Mouse (Mus musculus) midbrain, postnatal 0 days (tissue): ENCODE measurements around the gene Sulf2. TPM values are rescaled to one million over a fixed set of nuclear protein-coding genes. Genes with fewer than 3 reads are reported as not detected.

Experiments
- ATAC-seq: fragments of 200-750 bp; cut with Nextera tagmentation; 2 replicates; pipeline ENCODE4 v1.8.0; 2017; ENCODE audit warnings: moderate number of reproducible peaks, mild to moderate bottlenecking, moderate TSS enrichment, moderate library complexity; ENCODE audit not compliant: low FRiP score
- DNase-seq: peaks from one replicate; pipeline ENCODE4 v3.0.0-alpha.2; 2015; ENCODE audit warnings: low spot score
- H3K27ac ChIP-seq: fragments of 300-500 bp; sonication (generic); 2 replicates; pipeline ENCODE4 v1.5.1; 2014; ENCODE audit warnings: low read depth, mild to moderate bottlenecking, low read length, mixed read lengths
- H3K27me3 ChIP-seq: fragments of 300-500 bp; sonication (generic); 2 replicates; pipeline ENCODE4 v1.6.1; 2014; ENCODE audit warnings: low read length, control low read depth, mixed read lengths; ENCODE audit not compliant: insufficient read depth
- H3K36me3 ChIP-seq: fragments of 300-500 bp; sonication (generic); 2 replicates; pipeline ENCODE4 v1.6.1; 2014; ENCODE audit warnings: low read length, control low read depth, mixed read lengths; ENCODE audit not compliant: insufficient read depth
- H3K4me1 ChIP-seq: fragments of 300-500 bp; sonication (generic); 2 replicates; pipeline ENCODE4 v1.6.1; 2014; ENCODE audit warnings: mild to moderate bottlenecking, control low read depth, antibody characterized with exemption, low read length, mixed read lengths; ENCODE audit not compliant: insufficient read depth
- H3K4me2 ChIP-seq: fragments of 300-500 bp; sonication (generic); 2 replicates; pipeline ENCODE4 v1.6.1; 2014; ENCODE audit warnings: low read depth, mild to moderate bottlenecking, low read length, mixed read lengths; ENCODE audit not compliant: poor library complexity, severe bottlenecking
- H3K4me3 ChIP-seq: fragments of 300-500 bp; sonication (generic); 2 replicates; pipeline ENCODE4 v1.5.1; 2014; ENCODE audit warnings: low read depth, mild to moderate bottlenecking, low read length, moderate library complexity
- H3K9ac ChIP-seq: fragments of 300-500 bp; sonication (generic); replicated peaks from 2 replicates; pipeline ENCODE4 v1.6.1; 2014; ENCODE audit warnings: mild to moderate bottlenecking, low read length, moderate library complexity, mixed read lengths; ENCODE audit not compliant: poor library complexity, severe bottlenecking
- H3K9me3 ChIP-seq: fragments of 300-500 bp; sonication (generic); 2 replicates; pipeline ENCODE4 v1.6.1; 2016; ENCODE audit warnings: low read length, control low read depth
- CTCF ChIP-seq: IDR thresholded peaks from 2 replicates; pipeline ENCODE4 v1.5.1; 2016; ENCODE audit warnings: antibody characterized with exemption, mild to moderate bottlenecking
- WGBS: fragments of 180-500 bp; shearing (Covaris S2); extraction: QIAGEN DNeasy Blood & Tissue Kit; methylation state at CpG from one replicate; pipeline ENCODE4 v1.1.7; 2014; 5-methylcytosine and 5-hydroxymethylcytosine counted together
- polyA plus RNA-seq: library from polyadenylated mRNA; unstranded; fragments of >200 nt; fragmentation: Nextera tagmentation; extraction: Ambion mirVana; gene quantifications from 2 replicates; pipeline ENCODE4 v1.2.1, GENCODE M21; 2015
- total RNA-seq: library from RNA; depleted of rRNA; stranded (reverse); fragments of >200 nt; gene quantifications from 2 replicates; pipeline ENCODE4 v1.2.3, GENCODE M21; 2014

Gene Sulf2
- total and polyA plus RNA-seq, 2 experiments from 2014 or later, result 99.6 to 127 TPM

- Histone ChIP-seq H3K27me3 (no peaks in the 10 kb centered on the region), H3K4me2 (no peak overlapping the region), H3K9ac (no peak overlapping the region), H3K27ac (no peak overlapping the region), H3K36me3 (no peaks in the 10 kb centered on the region), H3K4me1 (peaks cover 13% of the 10 kb centered on the region), H3K9me3 (no peaks in the 10 kb centered on the region), H3K4me3 (no peak overlapping the region)
- no peak for TF ChIP-seq CTCF
- WGBS, result 40% methylated on average over 5 of the region's 5 CpGs
- DNase-seq (no peak), ATAC-seq (no peak)
Measured at GRCm38 (mm10) chr2:166180136-166180649, 24.7 kb upstream of the Sulf2 start.

GRCm38 (mm10) chr2:166179457-166180101 lies 24.1 kb upstream of the Sulf2 start:
- H3K27me3 ChIP-seq, result no peaks in the 10 kb centered on the region
- TF ChIP-seq CTCF, result no peak
- no peak overlapping the region for H3K9ac ChIP-seq

DNA sequence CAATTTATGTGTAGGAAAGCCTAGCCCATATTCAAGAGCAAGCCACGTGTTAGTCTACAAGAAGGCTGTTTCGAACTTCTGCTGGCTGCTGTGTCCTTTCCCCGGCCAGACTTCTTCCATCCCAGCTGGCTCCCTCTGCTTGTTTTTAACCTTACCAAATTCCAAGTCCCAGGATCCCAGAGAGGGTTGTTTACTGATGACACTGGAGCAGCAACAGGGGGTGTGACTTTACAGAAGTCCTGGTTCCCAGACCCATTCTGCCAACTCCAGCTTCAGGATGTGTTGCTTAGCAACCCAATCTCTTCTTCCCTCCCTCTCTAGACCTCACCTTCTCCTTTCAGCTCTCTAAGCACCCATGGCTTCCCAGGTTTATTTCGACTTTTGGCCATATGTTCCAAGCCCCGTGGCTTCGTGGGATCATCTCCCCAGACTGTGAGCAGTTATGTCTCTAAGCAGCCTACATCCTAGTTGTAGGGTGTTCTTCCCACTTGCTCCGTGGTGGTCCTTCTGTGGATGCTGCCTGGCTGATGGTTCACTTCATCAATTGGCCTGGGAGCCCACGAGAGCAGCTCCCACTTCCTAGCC lies 20.2 kb upstream of the Sulf2 start:
- H3K9ac ChIP-seq, result no peak overlapping the region
- WGBS, result 55% methylated on average over 8 of the region's 8 CpGs
- H3K9me3 ChIP-seq, result no peaks in the 10 kb centered on the region
- H3K27ac ChIP-seq, result 0 out of 2 replicates have a peak overlapping the region, but pooled peaks have one; percentile 32
- no peak overlapping the region for H3K4me3 ChIP-seq
- DNase-seq (no peak), ATAC-seq (no peak)
- H3K4me2 ChIP-seq, result no peak overlapping the region
- TF ChIP-seq CTCF, result no peak
- H3K4me1 ChIP-seq, result peaks cover 13% of the 10 kb centered on the region
- 0 out of 2 replicates have a peak, but pooled peaks cover 3% of the 10 kb centered on the region for H3K27me3 ChIP-seq
- no peaks in the 10 kb centered on the region for H3K36me3 ChIP-seq

More at GRCm38 (mm10) chr2:166179457-166180101, 24.1 kb upstream of the Sulf2 start:
- Histone ChIP-seq H3K36me3 (no peaks in the 10 kb centered on the region), H3K27ac (no peak overlapping the region), H3K4me2 (no peak overlapping the region), H3K9me3 (no peaks in the 10 kb centered on the region), H3K4me1 (peaks cover 13% of the 10 kb centered on the region), H3K4me3 (no peak overlapping the region)
- DNase-seq (no peak), ATAC-seq (no peak)
- WGBS, result 49% methylated on average over 4 of the region's 4 CpGs

- peak; percentile 76 for DNase-seq
- Histone ChIP-seq H3K4me1 (peaks cover 13% of the 10 kb centered on the region), H3K4me3 (no peak overlapping the region), H3K36me3 (no peaks in the 10 kb centered on the region), H3K27me3 (0 out of 2 replicates have a peak, but pooled peaks cover 3% of the 10 kb centered on the region), H3K4me2 (no peak overlapping the region), H3K9me3 (no peaks in the 10 kb centered on the region), H3K9ac (no peak overlapping the region), H3K27ac (no peak overlapping the region)
- 18% methylated on average over 3 of the region's 3 CpGs for WGBS
- peak; percentile 52; the same call in 1 of the 2 replicates for ATAC-seq
- no peak for TF ChIP-seq CTCF
Measured at GRCm38 (mm10) chr2:166175145-166175544, 19.7 kb upstream of the Sulf2 start.

GRCm38 (mm10) chr2:166173169-166173568 lies 17.7 kb upstream of the Sulf2 start:
- no peak overlapping the region for H3K9ac ChIP-seq
- ATAC-seq (no peak), DNase-seq (no peak)
- H3K27me3 ChIP-seq, result 0 out of 2 replicates have a peak, but pooled peaks cover 3% of the 10 kb centered on the region
- H3K4me3 ChIP-seq, result no peak overlapping the region
- H3K27ac ChIP-seq, result no peak overlapping the region
- 88% methylated on average over 5 of the region's 5 CpGs for WGBS
- no peaks in the 10 kb centered on the region for H3K9me3 ChIP-seq
- H3K4me1 ChIP-seq, result peaks cover 10% of the 10 kb centered on the region
- TF ChIP-seq CTCF, result no peak
- H3K4me2 ChIP-seq, result no peak overlapping the region
- no peaks in the 10 kb centered on the region for H3K36me3 ChIP-seq

DNA sequence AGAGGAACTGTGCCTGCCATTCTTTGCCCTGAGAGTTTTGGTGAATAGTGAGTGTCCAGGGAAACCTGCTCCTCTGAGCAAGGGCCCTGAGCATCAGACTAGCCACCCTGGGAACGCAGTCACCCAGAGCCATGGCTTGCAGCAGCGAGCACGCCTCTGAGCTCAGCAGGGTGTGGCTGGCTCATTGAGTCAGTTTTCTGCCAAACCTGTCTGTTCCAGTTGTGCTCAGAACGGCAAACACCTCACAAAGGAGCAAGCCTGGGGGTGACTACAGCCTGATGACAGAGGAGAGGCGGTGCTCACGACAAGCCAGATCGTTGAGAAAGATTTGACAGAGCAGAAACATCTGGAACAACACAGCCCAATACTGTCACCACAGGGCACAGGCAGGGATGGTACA lies 14.7 kb upstream of the Sulf2 start:
- no peaks in the 10 kb centered on the region for H3K4me1 ChIP-seq
- no peak overlapping the region for H3K4me3 ChIP-seq
- H3K4me2 ChIP-seq, result no peak overlapping the region
- H3K9ac ChIP-seq, result no peak overlapping the region
- no peak overlapping the region for H3K27ac ChIP-seq
- no peak for ATAC-seq
- H3K9me3 ChIP-seq, result no peaks in the 10 kb centered on the region
- H3K27me3 ChIP-seq, result 0 out of 2 replicates have a peak, but pooled peaks cover 3% of the 10 kb centered on the region
- WGBS, result 32% methylated on average over 7 of the region's 7 CpGs
- DNase-seq, result no peak
- H3K36me3 ChIP-seq, result no peaks in the 10 kb centered on the region
- no peak for TF ChIP-seq CTCF
